Mouse (Mus musculus): ENCODE results near the gene Calu.
A peak's percentile ranks its signal among the peaks of the same experiment; 100 is the strongest.
"Not testable (repeated sequence)": the region's sequence is repeated elsewhere in the genome, so short reads cannot be mapped to it uniquely, and the experiment has no call there.

Calu gene

GRCm38 (mm10) chr6:29362246-29363128, 14.6 kb downstream of the Calu start:
- DNase-seq (ENCODE audit: low spot score) = no peak

- no peak for DNase-seq (ENCODE audit: low spot score)
Observed at GRCm38 (mm10) chr6:29363129-29363515, 15.3 kb downstream of the Calu start.

- no peak for DNase-seq (ENCODE audit: low spot score)
Observed at GRCm38 (mm10) chr6:29365277-29365676, 17.4 kb downstream of the Calu start.

DNA sequence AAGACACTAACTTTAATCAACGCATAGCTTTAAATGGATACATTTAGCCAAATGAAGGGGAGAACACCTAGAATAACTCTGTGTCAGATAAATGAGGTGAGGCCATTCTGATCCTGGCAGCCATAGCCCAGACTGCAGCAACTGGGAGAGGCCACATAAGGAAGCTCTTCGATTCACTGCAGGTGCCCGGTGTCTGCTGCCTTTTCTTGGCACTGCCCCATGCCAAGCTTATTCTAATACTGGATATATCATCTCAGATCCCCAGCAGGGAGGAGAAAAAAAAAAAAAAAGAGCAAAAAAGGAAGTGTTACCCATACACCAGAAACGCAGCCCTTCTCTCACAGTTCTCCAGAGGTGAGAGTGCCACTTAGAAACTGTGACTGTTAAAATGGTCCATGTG, 29.5 kb downstream of the Calu start:
- no peak for DNase-seq (ENCODE audit: low spot score)

GRCm38 (mm10) chr6:29378678-29379077, 30.8 kb downstream of the Calu start:
- DNase-seq (ENCODE audit: low spot score) = no peak

DNA sequence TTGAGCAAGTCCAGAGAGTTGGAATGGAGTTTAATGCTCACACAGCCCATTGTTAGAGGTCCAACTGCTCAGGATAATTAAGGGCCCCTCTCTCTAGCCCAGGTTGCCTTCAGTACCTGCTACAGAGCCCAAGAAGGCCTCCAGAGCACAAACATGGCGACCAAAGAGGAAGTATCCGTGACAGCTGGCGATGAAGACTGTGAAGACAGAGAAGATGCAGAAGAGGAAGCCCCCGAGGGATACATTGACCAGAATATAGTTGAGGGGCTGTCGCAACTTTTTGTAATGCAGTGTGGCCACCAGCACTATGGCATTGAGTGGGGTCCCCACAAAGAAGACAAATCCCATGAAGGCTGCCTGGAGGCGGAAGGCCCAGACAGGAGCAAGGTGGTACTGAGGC, 32.1 kb downstream of the Calu start:
- no peak for DNase-seq (ENCODE audit: low spot score)

GRCm38 (mm10) chr6:29382442-29382841, 34.6 kb downstream of the Calu start:
- no peak for DNase-seq (ENCODE audit: low spot score)

DNA sequence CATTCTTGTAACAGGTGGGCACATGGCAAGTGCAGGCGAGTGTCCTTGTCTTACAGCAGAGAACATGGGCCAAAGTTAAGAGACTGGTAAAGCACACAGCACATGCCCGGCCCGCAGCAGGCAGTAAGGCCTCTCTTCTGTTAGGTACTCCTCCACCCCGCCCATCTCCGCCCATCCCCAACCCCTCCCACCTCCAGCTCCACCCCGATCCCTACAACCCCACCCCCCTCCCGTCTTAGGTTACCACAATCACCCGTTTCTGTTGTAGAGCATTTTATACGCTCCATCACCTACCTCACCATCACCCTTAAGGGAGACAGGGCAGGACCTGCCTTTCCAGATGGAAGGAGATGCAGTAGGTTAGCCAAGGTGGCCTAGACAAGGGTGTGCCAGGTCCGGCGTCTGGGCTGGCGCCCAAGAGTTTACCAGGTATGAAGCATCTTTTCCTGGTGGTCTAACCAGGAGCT, 40.2 kb downstream of the Calu start, which contains the start of gene Opn1sw:
Opn1sw (minus strand) TSS at position 417 of the 467 bp plus-strand sequence.
- DNase-seq (ENCODE audit: low spot score) = peak; percentile 22

DNA sequence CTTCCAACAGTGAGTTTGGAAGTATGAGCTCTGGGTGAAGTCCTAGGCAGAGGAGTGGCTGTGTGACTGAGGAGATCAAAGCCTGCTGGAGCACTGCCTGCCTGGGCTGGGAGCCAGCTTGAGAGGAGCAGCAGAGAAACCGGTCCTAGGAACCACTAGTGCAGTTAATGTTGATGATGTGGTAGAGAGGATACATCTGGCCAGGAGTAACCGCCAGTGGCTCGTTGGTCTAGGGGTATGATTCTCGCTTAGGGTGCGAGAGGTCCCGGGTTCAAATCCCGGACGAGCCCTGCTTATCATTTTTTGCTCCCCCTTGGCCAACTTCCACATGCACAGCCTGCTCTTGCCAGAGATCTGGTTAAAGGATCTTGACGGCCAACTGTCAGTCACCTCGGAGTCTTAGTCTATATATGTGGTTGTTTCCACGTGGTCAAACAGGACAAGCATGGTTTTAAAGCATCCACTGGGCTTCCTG, 40.8 kb downstream of the Calu start:
- DNase-seq (ENCODE audit: low spot score) = peak; percentile 83

- DNase-seq (ENCODE audit: low spot score) = no peak
Observed at GRCm38 (mm10) chr6:29389425-29389824, 41.6 kb downstream of the Calu start.

DNA sequence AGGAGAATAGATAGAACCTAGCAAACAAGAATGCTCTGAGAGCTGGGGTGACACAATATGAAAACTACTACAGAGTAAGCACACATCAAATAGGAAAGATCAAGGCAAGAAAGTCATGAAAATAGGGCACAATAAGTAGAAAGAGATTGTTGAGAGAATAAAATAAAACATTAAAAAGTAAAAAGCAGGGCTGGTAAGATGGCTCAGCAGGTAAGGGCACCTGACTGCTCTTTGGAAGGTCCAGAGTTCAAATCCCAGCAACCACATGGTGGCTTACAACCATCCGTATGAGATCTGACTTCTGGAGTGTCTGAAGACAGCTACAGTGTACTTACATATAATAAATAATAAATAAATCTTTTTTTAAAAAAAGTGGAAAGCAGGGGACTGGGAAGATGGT, 42.6 kb downstream of the Calu start:
- not testable (repeated sequence) for DNase-seq (ENCODE audit: low spot score)

DNA sequence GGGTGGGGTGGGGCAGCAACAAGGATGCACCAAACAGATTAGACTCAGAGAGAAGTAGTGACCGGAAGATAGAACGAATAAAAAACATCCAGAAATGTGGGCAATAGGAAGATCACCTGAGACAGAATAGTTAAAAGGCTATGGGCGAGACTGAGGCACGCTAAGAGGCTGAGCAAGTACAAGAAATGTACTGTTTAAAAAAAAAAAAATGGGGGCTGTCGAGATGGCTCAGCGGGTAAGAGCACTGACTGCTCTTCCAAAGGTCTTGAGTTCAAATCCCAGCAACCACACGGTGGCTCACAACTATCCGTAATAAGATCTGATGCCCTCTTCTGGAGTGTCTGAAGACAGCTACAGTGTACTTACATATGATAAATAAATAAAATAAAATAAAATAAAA, 43.4 kb downstream of the Calu start:
- DNase-seq (ENCODE audit: low spot score) = not testable (repeated sequence)

DNA sequence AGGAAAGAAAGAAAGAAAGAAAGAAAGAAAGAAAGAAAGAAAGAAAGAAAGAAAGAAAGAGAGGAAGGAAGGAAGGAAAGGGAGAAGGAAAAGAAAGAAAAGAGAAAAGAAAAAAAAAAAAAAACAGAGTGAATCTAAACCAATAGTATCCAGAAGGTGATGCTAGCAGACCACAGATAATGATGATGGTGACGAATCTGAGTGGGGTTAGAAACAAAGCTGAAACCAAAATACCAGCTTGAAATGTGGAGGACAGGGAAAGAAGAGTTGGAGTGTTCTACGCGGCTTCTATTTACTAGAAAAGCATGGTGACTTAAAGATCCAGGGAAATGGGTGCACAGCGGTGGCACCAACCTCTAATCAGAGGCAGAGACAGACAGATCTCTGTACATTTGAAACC, 43.9 kb downstream of the Calu start:
- no peak for DNase-seq (ENCODE audit: low spot score)

GRCm38 (mm10) chr6:29394286-29394685, 46.4 kb downstream of the Calu start:
- no peak for DNase-seq (ENCODE audit: low spot score)

GRCm38 (mm10) chr6:29395910-29396713, 48.2 kb downstream of the Calu start, which contains the start of gene Ccdc136:
Gene Ccdc136, plus strand, starts transcription at chr6:29396309.
- DNase-seq (ENCODE audit: low spot score) = peak; percentile 81

- no peak for DNase-seq (ENCODE audit: low spot score)
Observed at GRCm38 (mm10) chr6:29396714-29397540, 49.1 kb downstream of the Calu start.

- no peak for DNase-seq (ENCODE audit: low spot score)
Observed at GRCm38 (mm10) chr6:29397575-29397974, 49.7 kb downstream of the Calu start.

DNA sequence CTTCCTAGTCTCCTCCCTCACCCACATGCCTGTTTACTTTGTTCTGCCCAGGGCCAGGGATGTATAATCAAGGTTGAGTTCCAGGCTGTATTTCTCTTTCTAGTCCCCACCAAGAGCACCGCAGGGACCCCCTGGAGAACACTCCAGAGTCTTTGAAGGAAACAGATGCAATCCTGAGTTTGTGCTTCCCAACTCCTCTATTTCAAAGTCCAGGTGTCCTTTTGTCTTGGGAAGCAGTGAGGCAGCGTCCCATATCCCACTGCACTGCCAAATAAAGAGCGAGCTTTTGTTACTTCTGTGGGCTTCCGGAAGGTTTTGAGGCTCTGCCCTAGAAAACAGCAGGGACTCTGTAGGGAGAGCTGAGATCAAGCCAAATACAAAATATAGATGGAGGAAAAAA, 52.0 kb downstream of the Calu start:
- DNase-seq (ENCODE audit: low spot score) = no peak

GRCm38 (mm10) chr6:29402693-29403342, 54.9 kb downstream of the Calu start:
- DNase-seq (ENCODE audit: low spot score) = peak; percentile 32

GRCm38 (mm10) chr6:29406412-29406811, 58.5 kb downstream of the Calu start:
- DNase-seq (ENCODE audit: low spot score) = no peak

DNA sequence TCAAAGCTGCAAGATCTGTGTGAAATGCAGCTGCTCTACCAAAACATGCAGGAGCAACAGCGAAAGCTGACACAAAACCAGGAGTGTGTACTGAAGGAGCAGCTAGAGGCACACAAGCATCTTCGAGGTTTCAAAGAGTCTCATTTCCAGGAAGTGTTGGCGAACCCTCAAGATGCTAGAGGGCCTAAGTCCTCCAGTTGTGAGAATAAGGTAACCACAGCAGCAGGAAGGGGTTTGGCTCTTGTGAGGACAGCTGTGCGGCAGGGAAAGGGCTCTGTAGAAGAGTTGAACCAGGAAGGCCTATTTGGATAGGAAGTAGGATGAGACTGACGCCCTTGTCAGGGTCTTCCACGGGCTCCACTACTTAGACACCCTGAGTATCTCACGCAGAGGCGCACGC, 67.6 kb downstream of the Calu start:
- no peak for DNase-seq (ENCODE audit: low spot score)

Measured in ovary, postnatal 36 days (tissue).